Mouse (Mus musculus) CH12.LX (cell line): ENCODE results near the gene Wdr44. TPM values are rescaled to one million over a fixed set of nuclear protein-coding genes. Genes with fewer than 3 reads are reported as not detected.
A peak's percentile ranks its signal among the peaks of the same experiment; 100 is the strongest.

Experiments used
- DNase-seq: peaks from one replicate; pipeline ENCODE4 v3.0.0-alpha.2; 2013; ENCODE audit errors: extremely low read depth
- H3K27ac ChIP-seq: 2 replicates; pipeline ENCODE4 v1.5.1; 2012; ENCODE audit warnings: low read depth, mild to moderate bottlenecking, control low read depth, moderate library complexity; ENCODE audit not compliant: insufficient read depth
- H3K27me3 ChIP-seq: replicated peaks from 2 replicates; pipeline ENCODE3; 2012; ENCODE audit warnings: inconsistent platforms
- H3K36me3 ChIP-seq, 2 experiments: replicated peaks in 1 of 2; 2 replicates each; pipeline versions ENCODE3 to v1.6.1; 2012; ENCODE audit warnings: inconsistent platforms in 1 of 2, low read length in 1 of 2, mild to moderate bottlenecking in 1 of 2, mixed read lengths in 1 of 2, moderate library complexity in 1 of 2; ENCODE audit not compliant: control insufficient read depth in 1 of 2, insufficient read depth in 1 of 2
- H3K4me1 ChIP-seq, 2 experiments: 2 replicates each; pipeline ENCODE4 v1.6.1; 2012; ENCODE audit warnings: inconsistent platforms in 1 of 2, moderate library complexity in 1 of 2; ENCODE audit not compliant: insufficient read depth in 2 of 2, control insufficient read depth in 1 of 2
- H3K4me2 ChIP-seq: 2 replicates; pipeline ENCODE4 v1.6.1; 2012; ENCODE audit warnings: low read depth, mild to moderate bottlenecking, control low read depth; ENCODE audit not compliant: poor library complexity, insufficient read depth, severe bottlenecking
- H3K4me3 ChIP-seq, 3 experiments: fragments of 150-350 bp in 1 of 3; sonication (generic) in 1 of 3; replicated peaks in 1 of 3; 2 replicates each; pipeline versions ENCODE3 to v1.5.1; 2011 to 2012; ENCODE audit warnings: low read depth in 2 of 3, low read length in 2 of 3, mild to moderate bottlenecking in 2 of 3, moderate library complexity in 2 of 3, control low read depth in 1 of 3, improper control_type of control experiment in 1 of 3, inconsistent platforms in 1 of 3, mixed read lengths in 1 of 3; ENCODE audit not compliant: poor library complexity in 1 of 3
- H3K79me2 ChIP-seq: replicated peaks from 2 replicates; pipeline ENCODE4 v1.6.1; 2012; ENCODE audit warnings: mild to moderate bottlenecking, moderate library complexity; ENCODE audit not compliant: control insufficient read depth, poor library complexity, insufficient read depth, severe bottlenecking; ENCODE audit errors: extremely low read depth
- H3K9ac ChIP-seq: 2 replicates; pipeline ENCODE4 v1.6.1; 2012; ENCODE audit warnings: low read depth, mild to moderate bottlenecking, control low read depth, moderate library complexity; ENCODE audit not compliant: insufficient read depth
- H3K9me3 ChIP-seq: replicated peaks from 2 replicates; pipeline ENCODE3; 2012; ENCODE audit warnings: low read length, inconsistent platforms, mixed read lengths
- BHLHE40 ChIP-seq: IDR thresholded peaks from 2 replicates; pipeline ENCODE4 v1.6.1; 2011; ENCODE audit warnings: mild to moderate bottlenecking, low read depth, low read length, improper control_type of control experiment
- CHD2 ChIP-seq: IDR thresholded peaks from 2 replicates; pipeline ENCODE4 v1.6.1; 2011; ENCODE audit warnings: low read length, improper control_type of control experiment
- CTCF ChIP-seq, 2 experiments: IDR thresholded peaks in 1 of 2; conservative IDR thresholded peaks in 1 of 2; 2 replicates each; pipeline ENCODE4 v1.5.1; 2011 to 2012; ENCODE audit warnings: low read depth in 2 of 2, low read length in 2 of 2, improper control_type of control experiment in 1 of 2, inconsistent platforms in 1 of 2, mild to moderate bottlenecking in 1 of 2, moderate library complexity in 1 of 2
- EP300 ChIP-seq: IDR thresholded peaks from 2 replicates; pipeline ENCODE4 v1.6.1; 2011; ENCODE audit warnings: low read length, improper control_type of control experiment
- ETS1 ChIP-seq: conservative IDR thresholded peaks from 2 replicates; pipeline ENCODE4 v1.6.1; 2012; ENCODE audit warnings: low read depth, mild to moderate bottlenecking, inconsistent platforms, low read length, improper control_type of control experiment, moderate library complexity
- GABPA ChIP-seq: IDR thresholded peaks from 2 replicates; pipeline ENCODE4 v1.6.1; 2012; ENCODE audit warnings: low read depth, low read length, improper control_type of control experiment, inconsistent platforms; ENCODE audit not compliant: insufficient replicate concordance
- IRF4 ChIP-seq: IDR thresholded peaks from 2 replicates; pipeline ENCODE4 v1.6.1; 2014; ENCODE audit warnings: low read depth, mild to moderate bottlenecking, inconsistent platforms, low read length, improper control_type of control experiment
- JUN ChIP-seq: IDR thresholded peaks from 2 replicates; pipeline ENCODE4 v1.6.1; 2011; ENCODE audit warnings: low read depth, mild to moderate bottlenecking, low read length, improper control_type of control experiment, moderate library complexity; ENCODE audit not compliant: insufficient read depth
- KAT2A ChIP-seq: IDR thresholded peaks from 2 replicates; pipeline ENCODE4 v1.6.1; 2012; ENCODE audit warnings: low read length, improper control_type of control experiment, inconsistent platforms; ENCODE audit not compliant: insufficient replicate concordance
- MAFK ChIP-seq: IDR thresholded peaks from 2 replicates; pipeline ENCODE4 v1.6.1; 2011; ENCODE audit warnings: low read length, improper control_type of control experiment; ENCODE audit not compliant: insufficient replicate concordance
- MAX ChIP-seq: IDR thresholded peaks from 2 replicates; pipeline ENCODE4 v1.6.1; 2011; ENCODE audit warnings: low read length, improper control_type of control experiment
- NELFE ChIP-seq: IDR thresholded peaks from 2 replicates; pipeline ENCODE4 v1.6.1; 2011; ENCODE audit warnings: low read depth, low read length, improper control_type of control experiment
- NRF1 ChIP-seq: IDR thresholded peaks from 2 replicates; pipeline ENCODE4 v1.6.1; 2014; ENCODE audit warnings: low read depth, mild to moderate bottlenecking, inconsistent platforms, low read length, improper control_type of control experiment, moderate library complexity
- POLR2A ChIP-seq: IDR thresholded peaks from 2 replicates; pipeline ENCODE4 v1.6.1; 2011; ENCODE audit warnings: low read depth, mild to moderate bottlenecking, improper control_type of control experiment, low read length
- POLR2AphosphoS2 ChIP-seq: IDR thresholded peaks from 2 replicates; pipeline ENCODE4 v1.6.1; 2011; ENCODE audit warnings: low read depth, low read length, improper control_type of control experiment
- RCOR1 ChIP-seq: conservative IDR thresholded peaks from 2 replicates; pipeline ENCODE4 v1.6.1; 2012; ENCODE audit warnings: low read depth, mild to moderate bottlenecking, inconsistent platforms, low read length, improper control_type of control experiment
- TBP ChIP-seq: conservative IDR thresholded peaks from 2 replicates; pipeline ENCODE4 v1.6.1; 2011; ENCODE audit warnings: low read depth, low read length, improper control_type of control experiment
- TCF12 ChIP-seq: IDR thresholded peaks from 2 replicates; pipeline ENCODE4 v1.6.1; 2014; ENCODE audit warnings: low read depth, mild to moderate bottlenecking, inconsistent platforms, low read length, improper control_type of control experiment
- USF1 ChIP-seq: IDR thresholded peaks from 2 replicates; pipeline ENCODE4 v1.6.1; 2014; ENCODE audit warnings: low read depth, mild to moderate bottlenecking, inconsistent platforms, low read length, improper control_type of control experiment
- ZC3H11A ChIP-seq: IDR thresholded peaks from 2 replicates; pipeline ENCODE4 v1.6.1; 2012; ENCODE audit warnings: low read depth, mild to moderate bottlenecking, inconsistent platforms, low read length, improper control_type of control experiment
- ZMIZ1 ChIP-seq: IDR thresholded peaks from 2 replicates; pipeline ENCODE4 v1.6.1; 2012; ENCODE audit warnings: low read depth, mild to moderate bottlenecking, inconsistent platforms, low read length, improper control_type of control experiment
- ZNF384 ChIP-seq: IDR thresholded peaks from 2 replicates; pipeline ENCODE4 v1.6.1; 2012; ENCODE audit warnings: low read depth, low read length, improper control_type of control experiment, inconsistent platforms
- dilution Hi-C: fragments of 300-500 bp; cut with MboI; formaldehyde crosslinking; loops from 2 replicates; pipeline ENCODE4 v1.14.3; 2020; ENCODE audit warnings: low sequenced_read_pairs; ENCODE audit not compliant: extremely low pct_unique_long_range_greater_than_20kb, extremely low pct_ligation_motif_present
- in situ Hi-C: fragments of 300-500 bp; cut with MboI; formaldehyde crosslinking; loops from 3 replicates; pipeline ENCODE4 v1.14.3; 2019; ENCODE audit warnings: low sequenced_read_pairs, low pct_ligation_motif_present, low pct_unique_long_range_greater_than_20kb, mixed read lengths
- polyA plus RNA-seq: library from polyadenylated mRNA; unstranded; fragments of >175 nt; gene quantifications from 2 replicates; pipeline ENCODE4 v1.2.1, GENCODE M21; 2012; ENCODE audit warnings: low read depth; ENCODE audit not compliant: insufficient read length
- total RNA-seq, 2 experiments: library from RNA; depleted of rRNA; stranded (reverse); fragments of 300-350 nt in 1 of 2; fragments of >200 nt in 1 of 2; gene quantifications; 2 replicates each; pipeline ENCODE4 v1.2.3; 2012 to 2014

The Wdr44 gene
- total and polyA plus RNA-seq, 3 experiments: 1.5 to 4.7 (median 2.2) TPM

- H3K4me3 ChIP-seq: no peak overlapping the region
- no peak overlapping the region for H3K4me2 ChIP-seq
- no peaks in the 10 kb centered on the region for H3K9me3 ChIP-seq
- H3K79me2 ChIP-seq: no peaks in the 10 kb centered on the region
- no peaks in the 10 kb centered on the region for H3K36me3 ChIP-seq
- dilution Hi-C loops (no loop called here), in situ Hi-C loops (no loop called here)
- H3K9ac ChIP-seq: no peak overlapping the region
- no peak for TF ChIP-seq KAT2A
- no peak for TF ChIP-seq RCOR1
- no peak for TF ChIP-seq CHD2
- TF ChIP-seq TCF12: no peak
- TF ChIP-seq USF1: no peak
- no peak for TF ChIP-seq NRF1
- no peak for TF ChIP-seq MAFK
- no peak for TF ChIP-seq CTCF (conservative IDR thresholded peaks at IDR 0.05 in 1 of 2, IDR thresholded peaks at IDR 0.05 in 1 of 2; ENCODE audit: low read depth in 2 of 2, low read length in 2 of 2)
- no peak for TF ChIP-seq ZMIZ1
- TF ChIP-seq IRF4: no peak
- TF ChIP-seq EP300: no peak
- no peak for TF ChIP-seq POLR2A
- no peak for TF ChIP-seq BHLHE40
- no peak for TF ChIP-seq POLR2AphosphoS2
- no peak for TF ChIP-seq MAX
- TF ChIP-seq NELFE: no peak
- no peak for TF ChIP-seq ZC3H11A
- TF ChIP-seq JUN: no peak
- no peak for TF ChIP-seq ZNF384
- TF ChIP-seq GABPA: no peak
- no peaks in the 10 kb centered on the region for H3K4me1 ChIP-seq
- no peaks in the 10 kb centered on the region for H3K27me3 ChIP-seq
- DNase-seq: peak; percentile 11
- H3K27ac ChIP-seq: no peak overlapping the region
These were observed 30.6 kb upstream of the Wdr44 start for GRCm38 (mm10) chrX:23662216-23662615.

- Histone ChIP-seq H3K9ac (no peak overlapping the region), H3K79me2 (no peaks in the 10 kb centered on the region), H3K4me1 (peaks cover 0 to 4% of the 10 kb centered on the region in 2 experiments; a peak in 1 of 4 replicates), H3K36me3 (no peaks in the 10 kb centered on the region), H3K4me3 (no peak overlapping the region), H3K4me2 (no peak overlapping the region), H3K27me3 (no peaks in the 10 kb centered on the region), H3K27ac (no peak overlapping the region), H3K9me3 (no peaks in the 10 kb centered on the region)
- TF ChIP-seq TBP (no peak), ETS1 (no peak), EP300 (peak; percentile 62; the same call in 1 of the 2 replicates)
- no peak for DNase-seq
- in situ Hi-C loops (no loop called here), dilution Hi-C loops (no loop called here)
These were observed 19.7 kb upstream of the Wdr44 start for GRCm38 (mm10) chrX:23673193-23673592.
